Mouse (Mus musculus): ENCODE measurements around the gene Dcaf15. TPM values are rescaled to one million over a fixed set of nuclear protein-coding genes. Genes with fewer than 3 reads are reported as not detected.

Gene Dcaf15
- 10 to 100 TPM; 28.6 to 31.3 TPM for polyA plus RNA-seq (2017; shearing (Covaris generic))

DNA sequence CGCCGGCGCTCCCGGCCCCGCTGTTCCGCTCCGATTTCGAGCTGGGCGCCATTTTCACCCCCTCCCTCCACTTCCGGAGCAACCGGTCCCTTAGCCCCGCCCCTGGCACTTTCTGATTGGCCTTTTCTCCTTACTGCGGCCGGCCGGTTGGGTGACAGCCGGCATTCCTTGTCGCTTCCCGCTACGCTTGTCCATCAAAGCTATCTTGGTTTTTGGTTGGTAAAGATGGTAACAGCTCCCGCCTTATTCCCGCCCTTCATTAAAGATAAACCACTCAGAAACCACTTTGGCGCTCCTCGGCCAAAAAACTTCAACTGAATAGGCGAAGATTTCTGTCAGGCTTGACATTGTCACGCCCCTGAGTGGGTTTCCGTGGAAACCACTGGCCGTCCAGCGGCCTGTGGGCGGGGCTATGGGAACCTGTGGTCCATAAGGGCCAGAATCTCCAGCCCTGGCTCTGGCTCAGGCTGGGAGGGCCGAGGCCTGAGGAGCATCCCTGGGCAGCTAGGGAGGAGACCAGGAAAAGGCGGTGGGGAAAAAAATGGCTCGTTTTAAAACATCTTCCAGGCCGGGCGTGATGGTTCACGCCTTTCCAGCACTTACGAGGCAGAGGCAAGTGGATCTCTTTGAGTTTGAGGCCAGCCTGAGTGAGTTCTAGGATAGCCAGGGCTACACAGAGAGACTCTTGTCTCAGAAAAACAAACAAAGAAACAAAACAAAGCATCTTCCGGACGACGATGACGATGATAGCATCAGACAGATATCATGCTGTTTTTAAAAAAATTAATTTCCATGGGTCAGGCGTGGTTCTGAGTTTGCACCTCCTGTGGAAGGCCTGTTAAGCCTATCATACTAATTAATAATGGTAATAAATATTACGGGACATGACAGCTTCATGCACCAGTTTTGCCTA lies at the start of gene Dcaf15:
Gene Dcaf15, minus strand, starts transcription at position 72 of the 913 bp plus-strand sequence.

DNA sequence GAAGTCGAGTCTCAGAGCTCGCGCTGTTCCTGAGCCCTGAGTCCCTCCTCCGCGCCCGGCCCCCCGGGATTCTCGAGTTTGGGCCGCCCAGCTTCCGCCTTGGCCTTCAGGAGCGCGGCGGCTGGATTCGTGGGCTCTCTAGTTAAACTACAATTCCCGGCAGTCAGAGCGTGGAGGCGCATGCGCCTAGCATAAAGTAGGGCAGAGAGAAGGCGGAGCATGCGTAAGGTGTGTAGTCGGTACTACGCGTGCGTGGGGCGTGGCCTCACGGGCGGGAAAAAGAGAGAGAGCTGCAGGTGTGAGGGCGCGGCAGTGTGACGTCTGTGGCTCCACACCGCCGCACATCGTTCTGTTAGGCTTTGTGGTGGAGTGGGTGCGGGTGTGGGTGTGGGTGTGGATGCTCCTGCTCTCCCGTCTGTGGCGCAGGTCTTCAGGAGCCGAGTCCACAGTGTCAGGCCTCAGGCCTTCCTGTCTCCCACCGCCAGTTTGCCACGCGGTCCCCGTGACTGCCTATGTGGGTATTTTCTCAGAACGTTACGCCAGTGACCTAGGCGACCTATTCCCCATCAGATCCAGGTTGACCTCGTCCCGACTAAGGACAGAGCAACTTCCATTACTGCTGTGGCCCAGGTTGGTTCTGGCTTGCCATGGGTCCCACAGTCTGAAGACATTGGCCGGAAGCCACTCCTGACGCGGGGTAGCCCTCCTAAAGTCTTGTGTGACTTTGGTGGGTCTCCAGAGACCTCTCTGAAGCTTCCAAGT lies 43.4 kb upstream of the Dcaf15 start, which contains the start of the genes Cc2d1a and 4930432K21Rik:
Gene Cc2d1a, minus strand, starts transcription at position 168 of the 762 bp plus-strand sequence.
Gene 4930432K21Rik, plus strand, starts transcription at position 257 of the 762 bp plus-strand sequence.

DNA sequence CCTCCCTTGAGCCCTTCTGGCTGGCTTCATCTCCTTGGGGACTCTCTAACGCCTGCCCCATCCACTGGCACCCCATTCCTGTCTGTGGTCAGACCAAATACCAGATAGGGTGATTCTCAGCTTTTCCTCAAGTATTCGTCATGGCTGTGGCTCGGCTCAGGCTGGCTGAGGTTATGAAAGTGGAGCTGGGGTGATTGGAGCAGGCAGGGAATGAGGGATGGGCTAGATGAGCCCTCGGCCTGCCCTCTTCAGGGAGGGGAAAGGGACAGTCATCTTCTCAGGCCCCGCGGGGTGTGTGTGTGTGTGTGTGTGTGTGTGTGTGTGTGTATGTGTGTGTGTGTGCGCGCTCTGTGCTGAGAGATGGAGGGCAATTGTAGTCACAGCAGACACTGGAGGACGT lies 21.1 kb upstream of the Dcaf15 start, which contains the start of gene Podnl1:
Gene Podnl1, plus strand, starts transcription at position 334 of the 400 bp plus-strand sequence.

DNA sequence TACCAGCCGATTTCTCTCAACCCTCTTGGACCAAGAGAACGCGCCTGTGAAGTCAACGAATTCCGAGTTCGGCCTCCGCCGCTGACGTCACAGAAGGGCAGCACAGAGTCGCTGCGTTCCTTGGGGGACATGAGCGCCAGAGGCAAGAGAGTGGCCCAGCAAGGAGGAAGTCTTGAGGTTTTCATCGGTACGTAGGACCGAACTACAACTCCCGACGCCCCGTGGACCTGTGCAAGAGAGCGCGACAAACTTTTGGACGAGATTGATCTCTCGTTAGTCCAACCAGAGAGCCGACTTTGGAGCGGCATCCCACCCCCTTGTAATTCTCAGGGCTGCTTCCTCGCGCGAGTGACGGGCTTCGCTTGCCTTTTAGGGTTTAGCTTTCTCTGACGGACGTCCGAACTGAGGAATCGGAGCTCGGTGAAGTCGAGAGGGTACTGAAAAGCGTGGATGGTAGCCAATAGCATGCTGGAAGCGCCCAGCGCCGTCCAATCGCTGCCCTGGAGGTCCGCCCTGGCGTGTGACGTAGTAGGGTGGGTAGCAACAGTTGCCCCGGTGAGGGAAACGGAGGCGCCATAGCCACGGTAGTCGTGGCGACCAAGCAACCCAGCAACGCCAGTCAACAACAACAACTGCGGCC lies 38.2 kb downstream of the Dcaf15 start, which contains the start of gene Rfx1:
Gene Rfx1, plus strand, starts transcription at position 544 of the 640 bp plus-strand sequence.

DNA sequence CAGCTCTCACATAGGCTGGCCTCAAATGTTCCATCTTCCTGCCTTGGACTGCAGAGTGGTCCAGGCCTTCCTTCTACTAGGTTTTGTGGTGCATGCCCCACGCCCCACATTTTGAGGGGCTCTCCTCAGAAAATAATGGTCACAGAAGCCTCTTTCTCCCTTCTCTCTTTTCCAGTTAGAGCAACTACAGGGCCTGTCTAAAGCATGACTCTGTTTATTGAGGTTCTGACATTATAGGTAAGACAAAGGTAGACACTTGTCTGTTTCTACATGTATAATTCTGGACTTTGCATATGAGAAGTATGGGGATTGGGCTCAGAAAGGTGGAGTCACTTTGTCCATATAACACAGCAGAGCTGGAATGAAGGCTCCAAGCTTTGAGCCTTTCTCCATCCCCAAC lies 39.5 kb downstream of the Dcaf15 start, which contains the start of gene Gm10643:
Gene Gm10643, minus strand, starts transcription at position 101 of the 400 bp plus-strand sequence.

Other genes starting within 250 kb of the Dcaf15 start
- 1 to 10 TPM; 6.8 to 8.2 TPM for gene Adgrl1, start 204.7 kb downstream of the Dcaf15 start, polyA plus RNA-seq (2017; shearing (Covaris generic))
- gene Gm10644, start 149.6 kb downstream of the Dcaf15 start, polyA plus RNA-seq (2017; shearing (Covaris generic)): under 1 TPM; 0.31 to 0.41 TPM
- 10 to 100 TPM; 15.0 to 20.4 TPM for gene Asf1b, start 149.3 kb downstream of the Dcaf15 start, polyA plus RNA-seq (2017; shearing (Covaris generic))
- 10 to 100 TPM; 54.4 to 56.5 TPM for gene Prkaca, start 131.8 kb downstream of the Dcaf15 start, polyA plus RNA-seq (2017; shearing (Covaris generic))
- 10 to 100 TPM; 10.8 to 13.7 TPM for gene Samd1, start 107.1 kb downstream of the Dcaf15 start, polyA plus RNA-seq (2017; shearing (Covaris generic))
- 1 to 10 TPM in 1 of 2 experiments, under 1 TPM in 1; 0.27 to 1.9 TPM for gene 1700067K01Rik, start 103.3 kb downstream of the Dcaf15 start, polyA plus RNA-seq (2017; shearing (Covaris generic))
- gene 2210011C24Rik, start 92.6 kb downstream of the Dcaf15 start, polyA plus RNA-seq (2017; shearing (Covaris generic)): 1 to 10 TPM; 2.9 to 7.6 TPM
- gene Palm3, start 83.3 kb downstream of the Dcaf15 start, polyA plus RNA-seq (2017; shearing (Covaris generic)): 10 to 100 TPM; 11.3 to 13.7 TPM
- 100 to 1,000 TPM; 365 to 373 TPM for gene Il27ra, start 62.2 kb downstream of the Dcaf15 start, polyA plus RNA-seq (2017; shearing (Covaris generic))
- gene Rln3, start 59.8 kb downstream of the Dcaf15 start, polyA plus RNA-seq (2017; shearing (Covaris generic)): 100 to 1,000 TPM in 1 of 2 experiments, 10 to 100 TPM in 1; 65.5 to 209 TPM
- 1 to 10 TPM; 2.0 to 3.5 TPM for gene Gm10643, start 39.6 kb downstream of the Dcaf15 start, polyA plus RNA-seq (2017; shearing (Covaris generic))
- gene Rfx1, start 37.9 kb downstream of the Dcaf15 start, polyA plus RNA-seq (2017; shearing (Covaris generic)): 10 to 100 TPM; 23.1 to 37.3 TPM
- 10 to 100 TPM; 21.0 to 24.1 TPM for gene Podnl1, start 21.2 kb upstream of the Dcaf15 start, polyA plus RNA-seq (2017; shearing (Covaris generic))
- 10 to 100 TPM; 42.3 to 51.2 TPM for gene Cc2d1a, start 43.2 kb upstream of the Dcaf15 start, polyA plus RNA-seq (2017; shearing (Covaris generic))
- gene 4930432K21Rik, start 43.3 kb upstream of the Dcaf15 start, polyA plus RNA-seq (2017; shearing (Covaris generic)): 1 to 10 TPM; 1.5 to 1.8 TPM
- gene Nanos3, start 80.4 kb upstream of the Dcaf15 start, polyA plus RNA-seq (2017; shearing (Covaris generic)): 1 to 10 TPM in 1 of 2 experiments, under 1 TPM in 1; 0.90 to 3.7 TPM
- gene Zswim4, start 132.3 kb upstream of the Dcaf15 start, polyA plus RNA-seq (2017; shearing (Covaris generic)): 10 to 100 TPM; 14.8 to 16.2 TPM
- 100 to 1,000 TPM; 221 to 259 TPM for gene D8Ertd738e, start 145.0 kb upstream of the Dcaf15 start, polyA plus RNA-seq (2017; shearing (Covaris generic))
- 100 to 1,000 TPM in 1 of 2 experiments, 10 to 100 TPM in 1; 98.0 to 107 TPM for gene Mri1, start 152.6 kb upstream of the Dcaf15 start, polyA plus RNA-seq (2017; shearing (Covaris generic))
- gene Ccdc130, start 165.6 kb upstream of the Dcaf15 start, polyA plus RNA-seq (2017; shearing (Covaris generic)): 10 to 100 TPM; 39.1 to 48.4 TPM